19 mouse cellular contexts compared by ENCODE assay signal in genomic region chr6:120254640-120255039, GRCm38 (mm10). TPM values are rescaled to one million over a fixed set of nuclear protein-coding genes. Genes with fewer than 3 reads are reported as not detected.
A peak's percentile ranks its signal among the peaks of the same experiment; 100 is the strongest.
DNase-seq lines count a peak whose midpoint lies in the region; ATAC-seq lines count a peak whose summit lies in the region.
"Had no signal": no experiment of that assay in that cellular context is flagged by ENCODE, and none has a peak within 500 bp of the region (broad histone marks: within the 10 kb centered on the region; RNA-seq: fewer than 3 reads in every experiment).

No protein-coding gene starts in this region.

- no peaks in the 10 kb centered on the region for H3K27me3 ChIP-seq in limb, embryonic 15.5 days
- no peaks in the 10 kb centered on the region for H3K27me3 ChIP-seq in limb, embryonic 10.5 days (ENCODE audit: low read depth, poor library complexity, severe bottlenecking)
- H3K27me3 ChIP-seq in midbrain, embryonic 16.5 days (ENCODE audit: control insufficient read depth, insufficient read depth, low read depth, low read length) = no peaks in the 10 kb centered on the region
- H3K27me3 ChIP-seq in midbrain, embryonic 11.5 days (ENCODE audit: control insufficient read depth, insufficient read depth, low read length) = no peaks in the 10 kb centered on the region
- H3K27me3 ChIP-seq: embryonic facial prominence, embryonic 12.5 days; heart, embryonic 15.5 days; limb, embryonic 13.5 days had no signal

- no peak overlapping the region for H3K4me2 ChIP-seq in limb, embryonic 15.5 days
- no peak overlapping the region for H3K4me2 ChIP-seq in midbrain, embryonic 16.5 days (ENCODE audit: low read length)
- no peak overlapping the region for H3K4me2 ChIP-seq in midbrain, embryonic 11.5 days
- H3K4me2 ChIP-seq: embryonic facial prominence, embryonic 12.5 days; heart, embryonic 15.5 days; limb, embryonic 13.5 days; liver, embryonic 15.5 days had no signal

- H3K9me3 ChIP-seq in limb, embryonic 15.5 days = no peaks in the 10 kb centered on the region
- no peaks in the 10 kb centered on the region for H3K9me3 ChIP-seq in limb, embryonic 10.5 days (replicated peaks)
- H3K9me3 ChIP-seq in midbrain, embryonic 16.5 days (replicated peaks; ENCODE audit: control insufficient read depth, low read length, poor library complexity, severe bottlenecking) = no peaks in the 10 kb centered on the region
- H3K9me3 ChIP-seq in midbrain, embryonic 11.5 days (ENCODE audit: control insufficient read depth, low read length) = no peaks in the 10 kb centered on the region
- H3K9me3 ChIP-seq: embryonic facial prominence, embryonic 12.5 days; heart, embryonic 15.5 days; hindbrain, embryonic 10.5 days; limb, embryonic 13.5 days; liver, embryonic 15.5 days had no signal

- no peak overlapping the region for H3K27ac ChIP-seq in limb, embryonic 15.5 days
- no peak overlapping the region for H3K27ac ChIP-seq in limb, embryonic 10.5 days
- no peak overlapping the region for H3K27ac ChIP-seq in midbrain, embryonic 16.5 days (ENCODE audit: low read length)
- H3K27ac ChIP-seq in midbrain, embryonic 11.5 days (ENCODE audit: low read depth, low read length) = no peak overlapping the region
- H3K27ac ChIP-seq: embryonic facial prominence, embryonic 12.5 days; heart, embryonic 15.5 days; hindbrain, embryonic 10.5 days; left cerebral cortex, adult 2 months; limb, embryonic 13.5 days; liver, embryonic 15.5 days had no signal

- H3K4me1 ChIP-seq in limb, embryonic 15.5 days = no peaks in the 10 kb centered on the region
- peaks cover 6% of the 10 kb centered on the region for H3K4me1 ChIP-seq in limb, embryonic 10.5 days
- no peaks in the 10 kb centered on the region for H3K4me1 ChIP-seq in midbrain, embryonic 16.5 days (ENCODE audit: control insufficient read depth, insufficient read depth, low read length)
- H3K4me1 ChIP-seq in midbrain, embryonic 11.5 days (ENCODE audit: control insufficient read depth, insufficient read depth, low read length) = no peaks in the 10 kb centered on the region
- H3K4me1 ChIP-seq: heart, embryonic 15.5 days; liver, embryonic 15.5 days had no signal

- 0 out of 2 replicates have a peak, but pooled peaks have one; percentile 52 for ATAC-seq in limb, embryonic 15.5 days (ENCODE audit: insufficient number of reproducible peaks, low FRiP score, low TSS enrichment, low read depth)
- no peak for ATAC-seq in midbrain, embryonic 16.5 days
- no peak for ATAC-seq in midbrain, embryonic 11.5 days (ENCODE audit: low FRiP score)
- ATAC-seq: forebrain, postnatal 0 days had no signal

- no peaks in the 10 kb centered on the region for H3K36me3 ChIP-seq in limb, embryonic 15.5 days
- no peaks in the 10 kb centered on the region for H3K36me3 ChIP-seq in limb, embryonic 10.5 days
- H3K36me3 ChIP-seq in midbrain, embryonic 16.5 days (ENCODE audit: control insufficient read depth, insufficient read depth, low read length) = no peaks in the 10 kb centered on the region
- no peaks in the 10 kb centered on the region for H3K36me3 ChIP-seq in midbrain, embryonic 11.5 days (ENCODE audit: control insufficient read depth, insufficient read depth, low read length)
- H3K36me3 ChIP-seq: embryonic facial prominence, embryonic 12.5 days; heart, embryonic 15.5 days; hindbrain, embryonic 10.5 days; limb, embryonic 13.5 days; liver, embryonic 15.5 days had no signal

- H3K4me3 ChIP-seq in limb, embryonic 15.5 days = no peak overlapping the region
- no peak overlapping the region for H3K4me3 ChIP-seq in limb, embryonic 10.5 days
- no peak overlapping the region for H3K4me3 ChIP-seq in midbrain, embryonic 16.5 days (ENCODE audit: low read depth, low read length)
- H3K4me3 ChIP-seq in midbrain, embryonic 11.5 days (ENCODE audit: low read depth, low read length) = no peak overlapping the region
- H3K4me3 ChIP-seq: embryonic facial prominence, embryonic 12.5 days; heart, embryonic 15.5 days; hindbrain, embryonic 10.5 days; left cerebral cortex, adult 2 months; limb, embryonic 13.5 days; liver, embryonic 15.5 days had no signal

- DNase-seq in limb, embryonic 10.5 days (ENCODE audit: low spot score) = no peak
- peak; percentile 87 for DNase-seq in kidney, adult 9 months
- peak; percentile 72 to 77 for DNase-seq in kidney, postnatal 36 days
- no peak for DNase-seq in frontal cortex, postnatal 36 days (ENCODE audit: low spot score in 2 of 2)
- no peak for DNase-seq in midbrain, embryonic 11.5 days (ENCODE audit: low spot score, missing footprints)
- DNase-seq in cerebellum, adult 9-10 months = no peak
- DNase-seq: adrenal gland, postnatal 25 days; cerebellum, adult 2 months; forebrain, postnatal 0 days; heart, adult 11 months had no signal

- 51% methylated on average over 4 of the region's 4 CpGs for WGBS in limb, embryonic 15.5 days
- WGBS in limb, embryonic 10.5 days = 58% methylated on average over 4 of the region's 4 CpGs
- 66% methylated on average over 4 of the region's 4 CpGs for WGBS in midbrain, embryonic 16.5 days
- 61% methylated on average over 4 of the region's 4 CpGs for WGBS in midbrain, embryonic 11.5 days

- no peak overlapping the region for H3K9ac ChIP-seq in limb, embryonic 15.5 days
- H3K9ac ChIP-seq in midbrain, embryonic 16.5 days (ENCODE audit: low read depth, low read length) = no peak overlapping the region
- no peak overlapping the region for H3K9ac ChIP-seq in midbrain, embryonic 11.5 days (ENCODE audit: low read length)
- H3K9ac ChIP-seq: embryonic facial prominence, embryonic 12.5 days; forebrain, postnatal 0 days; heart, embryonic 15.5 days; limb, embryonic 13.5 days; liver, embryonic 15.5 days had no signal

RNA-seq across cellular contexts. Expression of gene D330020A13Rik, which starts 39.5 kb away (rescaled TPM):
- polyA plus RNA-seq in limb, embryonic 15.5 days (2015; fragmentation: Nextera tagmentation; extraction: Ambion mirVana) = 0.40 and 0.77 TPM in 2 replicates
- not detected in 2 replicates for polyA plus RNA-seq in limb, embryonic 10.5 days (2016; fragmentation: Nextera tagmentation; extraction: Ambion mirVana)
- not detected in 2 replicates for polyA plus RNA-seq in midbrain, embryonic 16.5 days (2015; fragmentation: Nextera tagmentation; extraction: Ambion mirVana)
- not detected in 2 replicates for polyA plus RNA-seq in midbrain, embryonic 11.5 days (2014; fragmentation: Nextera tagmentation; extraction: Ambion mirVana)
- polyA plus RNA-seq: forebrain, postnatal 0 days; hindbrain, embryonic 10.5 days; liver, embryonic 15.5 days; neural tube, embryonic 14.5 days had no signal

RNA-seq across cellular contexts. Expression of gene B4galnt3, which starts 39.7 kb away (rescaled TPM):
- polyA plus RNA-seq in limb, embryonic 15.5 days (2015; fragmentation: Nextera tagmentation; extraction: Ambion mirVana) = 1.1 and 1.3 TPM in 2 replicates
- 0.11 and 0.21 TPM in 2 replicates for polyA plus RNA-seq in limb, embryonic 10.5 days (2016; fragmentation: Nextera tagmentation; extraction: Ambion mirVana)
- 0.11 TPM in 1 of 2 replicates, not detected in the other for polyA plus RNA-seq in midbrain, embryonic 16.5 days (2015; fragmentation: Nextera tagmentation; extraction: Ambion mirVana)
- polyA plus RNA-seq in midbrain, embryonic 11.5 days (2014; fragmentation: Nextera tagmentation; extraction: Ambion mirVana) = 0.07 and 0.14 TPM in 2 replicates

Comparison
In these comparisons a context has a peak if more than half of its experiments do, and no peak if none do; other contexts are left out.
1. DNase-seq: peak in kidney, adult 9 months (single experiment) and kidney, postnatal 36 days (2 of 2); none in limb, embryonic 10.5 days (single experiment), frontal cortex, postnatal 36 days (0 of 2), midbrain, embryonic 11.5 days (single experiment) and cerebellum, adult 9-10 months (single experiment).